Mouse (Mus musculus) liver, adult 2 months (tissue): ENCODE results near the gene Elovl6. TPM values are rescaled to one million over a fixed set of nuclear protein-coding genes. Genes with fewer than 3 reads are reported as not detected.

Experiments used
- DNase-seq: peaks from one replicate; pipeline ENCODE4 v3.0.0-alpha.2; 2011; ENCODE audit warnings: low read depth, low spot score; ENCODE audit errors: extremely low read depth
- H3K27ac ChIP-seq: fragments of 200-500 bp; replicated peaks from 2 replicates; pipeline ENCODE4 v1.5.1; 2012; ENCODE audit warnings: low read depth, mild to moderate bottlenecking, control low read depth, inconsistent platforms, low read length; ENCODE audit not compliant: insufficient read depth
- H3K27me3 ChIP-seq: fragments of 200-500 bp; 2 replicates; pipeline ENCODE4 v1.6.1; 2012; ENCODE audit warnings: mild to moderate bottlenecking, moderate library complexity, low read length, inconsistent platforms; ENCODE audit not compliant: control insufficient read depth, insufficient read depth
- H3K36me3 ChIP-seq: fragments of 200-500 bp; 2 replicates; pipeline ENCODE4 v1.6.1; 2012; ENCODE audit warnings: low read length, inconsistent platforms; ENCODE audit not compliant: control insufficient read depth, insufficient read depth
- H3K4me1 ChIP-seq: fragments of 200-500 bp; 2 replicates; pipeline ENCODE4 v1.6.1; 2011; ENCODE audit warnings: low read length; ENCODE audit not compliant: control insufficient read depth, insufficient read depth
- H3K4me3 ChIP-seq: fragments of 200-500 bp; 2 replicates; pipeline ENCODE4 v1.5.1; 2011; ENCODE audit warnings: low read depth, mild to moderate bottlenecking, control low read depth, low read length, moderate library complexity; ENCODE audit not compliant: insufficient read depth
- H3K79me2 ChIP-seq: fragments of 200-500 bp; 2 replicates; pipeline ENCODE4 v1.6.1; 2012; ENCODE audit warnings: inconsistent platforms, mild to moderate bottlenecking, low read length, moderate library complexity; ENCODE audit not compliant: control insufficient read depth, insufficient read depth
- H3K9ac ChIP-seq: fragments of 200-500 bp; 2 replicates; pipeline ENCODE4 v1.6.1; 2012; ENCODE audit warnings: low read depth, mild to moderate bottlenecking, control low read depth, inconsistent platforms, low read length
- CTCF ChIP-seq: fragments of 200-500 bp; IDR thresholded peaks from 2 replicates; pipeline ENCODE4 v1.5.1; 2011; ENCODE audit warnings: low read depth, low read length, control low read depth
- POLR2A ChIP-seq: fragments of 200-500 bp; IDR thresholded peaks from 2 replicates; pipeline ENCODE4 v1.6.1; 2011; ENCODE audit warnings: low read length, control low read depth; ENCODE audit not compliant: insufficient read depth; ENCODE audit errors: extremely low read depth
- WGBS: fragments of 180-500 bp; shearing (Covaris S2); methylation state at CpG from one replicate; pipeline ENCODE4 v1.1.7; 2018; 5-methylcytosine and 5-hydroxymethylcytosine counted together
- polyA plus RNA-seq: library from polyadenylated mRNA; depleted of rRNA; stranded (reverse); fragments of >200 nt; gene quantifications from 2 replicates; pipeline ENCODE4 v1.2.3, GENCODE M21; 2012
- total RNA-seq: library from RNA; depleted of rRNA; stranded (reverse); fragments of >200 nt; gene quantifications from 2 replicates; pipeline ENCODE4 v1.2.3, GENCODE M21; 2014

Gene Elovl6
- total and polyA plus RNA-seq, 2 experiments: 44.3 to 70.5 TPM

DNA sequence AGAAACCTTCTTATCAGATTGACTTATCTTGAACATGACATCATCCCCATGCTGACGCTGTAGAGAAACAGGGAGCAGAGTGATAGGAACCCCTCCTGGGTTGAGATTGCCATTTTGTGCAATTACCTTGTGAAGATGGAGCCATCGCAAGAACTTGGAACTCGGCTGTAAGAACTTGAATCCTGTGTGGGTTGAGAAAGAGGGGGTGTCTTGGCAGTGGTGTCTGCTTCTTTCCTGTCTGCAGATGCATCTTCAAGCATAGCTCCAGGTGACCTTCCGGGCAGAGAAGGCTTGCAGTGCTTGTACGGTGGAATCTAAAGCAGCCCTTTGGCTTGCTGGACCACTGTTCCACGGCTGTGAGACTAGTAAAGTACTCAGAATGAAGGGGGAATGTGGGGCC lies 63.9 kb downstream of the Elovl6 start:
- Histone ChIP-seq H3K27ac (no peak overlapping the region), H3K4me3 (no peak overlapping the region), H3K9ac (no peak overlapping the region), H3K27me3 (no peaks in the 10 kb centered on the region), H3K4me1 (peaks cover 11% of the 10 kb centered on the region), H3K79me2 (peaks cover 6% of the 10 kb centered on the region; the same call in 1 of the 2 replicates), H3K36me3 (peaks cover 17% of the 10 kb centered on the region)
- TF ChIP-seq CTCF (no peak), POLR2A (no peak)
- WGBS: 92% methylated on average over 6 of the region's 6 CpGs
- no peak for DNase-seq

DNA sequence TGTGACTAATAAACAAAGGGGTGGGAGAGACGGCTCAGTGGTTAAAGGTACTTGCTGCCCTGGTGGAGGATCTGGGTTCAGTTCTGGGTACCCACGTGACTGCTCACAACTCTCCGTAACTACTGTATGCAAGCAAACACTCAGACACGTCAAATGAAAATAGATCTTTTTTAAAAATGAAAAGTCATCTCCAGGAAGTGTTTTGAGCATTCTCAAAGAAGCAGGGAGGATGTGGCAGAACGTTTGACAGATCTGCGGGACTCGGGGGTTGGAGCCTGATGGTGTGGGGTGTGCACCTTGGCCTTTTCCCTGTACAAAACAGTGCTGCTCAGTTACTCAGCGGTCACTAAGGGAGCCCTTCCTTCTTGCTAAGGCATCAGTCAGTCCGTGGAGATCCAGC lies 70.1 kb downstream of the Elovl6 start:
- no peak for TF ChIP-seq POLR2A
- TF ChIP-seq CTCF: no peak
- DNase-seq: no peak
- H3K9ac ChIP-seq: no peak overlapping the region
- H3K27me3 ChIP-seq: no peaks in the 10 kb centered on the region
- peaks cover 46% of the 10 kb centered on the region for H3K36me3 ChIP-seq
- H3K27ac ChIP-seq: no peak overlapping the region
- WGBS: 82% methylated on average over 9 of the region's 9 CpGs
- no peak overlapping the region for H3K4me3 ChIP-seq
- no peaks in the 10 kb centered on the region; the same call in 1 of the 2 replicates for H3K4me1 ChIP-seq
- peaks cover 3% of the 10 kb centered on the region; the same call in 1 of the 2 replicates for H3K79me2 ChIP-seq

- no peak overlapping the region for H3K27ac ChIP-seq
- 94% methylated on average over 7 of the region's 7 CpGs for WGBS
Observed at GRCm38 (mm10) chr3:129605487-129605886, 73.3 kb downstream of the Elovl6 start.

DNA sequence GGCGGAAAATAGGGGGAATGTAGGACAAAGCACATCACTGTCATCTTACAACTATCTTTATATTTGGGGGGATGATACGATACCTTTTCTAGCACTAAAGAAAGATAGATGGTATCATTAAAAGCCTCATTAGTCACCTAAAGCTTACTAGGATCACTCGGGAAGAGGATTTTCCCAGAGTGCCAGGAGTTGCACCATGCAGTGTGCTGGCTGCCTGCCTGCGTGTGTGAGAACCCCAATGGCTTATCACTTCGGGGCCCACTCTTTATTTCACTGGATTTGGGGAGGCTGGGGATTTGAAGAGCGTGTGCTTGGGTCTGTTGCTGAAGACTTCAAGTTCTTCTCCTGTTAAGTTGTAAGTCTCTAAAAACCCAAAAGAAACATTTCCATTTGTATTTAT lies 73.8 kb downstream of the Elovl6 start:
- peaks cover 61% of the 10 kb centered on the region for H3K36me3 ChIP-seq
- no peaks in the 10 kb centered on the region for H3K27me3 ChIP-seq
- H3K4me3 ChIP-seq: no peak overlapping the region
- H3K27ac ChIP-seq: no peak overlapping the region
- WGBS: 65% methylated on average over 6 of the region's 6 CpGs
- no peaks in the 10 kb centered on the region; the same call in 1 of the 2 replicates for H3K79me2 ChIP-seq
- no peak for DNase-seq
- TF ChIP-seq POLR2A (no peak), CTCF (no peak)
- H3K9ac ChIP-seq: no peak overlapping the region
- H3K4me1 ChIP-seq: no peaks in the 10 kb centered on the region; the same call in 1 of the 2 replicates

More at GRCm38 (mm10) chr3:129605487-129605886, 73.3 kb downstream of the Elovl6 start:
- DNase-seq: no peak
- H3K79me2 ChIP-seq: no peaks in the 10 kb centered on the region; the same call in 1 of the 2 replicates
- H3K36me3 ChIP-seq: peaks cover 61% of the 10 kb centered on the region
- H3K27me3 ChIP-seq: no peaks in the 10 kb centered on the region
- no peak for TF ChIP-seq POLR2A
- TF ChIP-seq CTCF: no peak
- H3K4me1 ChIP-seq: no peaks in the 10 kb centered on the region; the same call in 1 of the 2 replicates
- H3K4me3 ChIP-seq: no peak overlapping the region
- H3K9ac ChIP-seq: no peak overlapping the region

GRCm38 (mm10) chr3:129611626-129612025 lies 79.5 kb downstream of the Elovl6 start:
- Histone ChIP-seq H3K27me3 (no peaks in the 10 kb centered on the region), H3K4me1 (peaks cover 2% of the 10 kb centered on the region; the same call in 1 of the 2 replicates), H3K27ac (no peak overlapping the region), H3K9ac (no peak overlapping the region), H3K36me3 (peaks cover 57% of the 10 kb centered on the region), H3K4me3 (no peak overlapping the region), H3K79me2 (no peaks in the 10 kb centered on the region; the same call in 1 of the 2 replicates)
- WGBS: 77% methylated on average over 8 of the region's 8 CpGs
- TF ChIP-seq CTCF: no peak
- no peak for TF ChIP-seq POLR2A
- no peak for DNase-seq

GRCm38 (mm10) chr3:129612311-129613097 lies 80.3 kb downstream of the Elovl6 start:
- peak overlapping the region; percentile 3; the same call in 1 of the 2 replicates for H3K4me3 ChIP-seq
- TF ChIP-seq CTCF (no peak), POLR2A (no peak)
- H3K27me3 ChIP-seq: no peaks in the 10 kb centered on the region
- H3K27ac ChIP-seq: no peak overlapping the region
- H3K36me3 ChIP-seq: peaks cover 60% of the 10 kb centered on the region
- H3K79me2 ChIP-seq: no peaks in the 10 kb centered on the region; the same call in 1 of the 2 replicates
- DNase-seq: no peak
- WGBS: 81% methylated on average over 25 of the region's 25 CpGs
- peaks cover 2% of the 10 kb centered on the region; the same call in 1 of the 2 replicates for H3K4me1 ChIP-seq
- H3K9ac ChIP-seq: no peak overlapping the region
